Mouse (Mus musculus) neural tube, embryonic 14.5 days (tissue): Measurements from ENCODE around the gene Zmym3. TPM values are rescaled to one million over a fixed set of nuclear protein-coding genes. Genes with fewer than 3 reads are reported as not detected.

Source experiments
- ATAC-seq: fragments of 200-750 bp; cut with Nextera tagmentation; 2 replicates; pipeline ENCODE4 v1.8.0; 2017; ENCODE audit warnings: low read depth, mild to moderate bottlenecking, moderate TSS enrichment, moderate library complexity
- H3K27ac ChIP-seq: fragments of 300-500 bp; sonication (generic); 2 replicates; pipeline ENCODE4 v1.5.1; 2014; ENCODE audit warnings: low read depth, mild to moderate bottlenecking, control low read depth, low read length, moderate library complexity, mixed read lengths
- H3K27me3 ChIP-seq: fragments of 300-500 bp; sonication (generic); 2 replicates; pipeline ENCODE4 v1.6.1; 2014; ENCODE audit warnings: low read length; ENCODE audit not compliant: control insufficient read depth, insufficient read depth
- H3K36me3 ChIP-seq: fragments of 300-500 bp; sonication (generic); 2 replicates; pipeline ENCODE4 v1.6.1; 2014; ENCODE audit warnings: low read length, mixed read lengths; ENCODE audit not compliant: control insufficient read depth, insufficient read depth
- H3K4me1 ChIP-seq: fragments of 300-500 bp; sonication (generic); 2 replicates; pipeline ENCODE4 v1.6.1; 2014; ENCODE audit warnings: low read length; ENCODE audit not compliant: control insufficient read depth, insufficient read depth
- H3K4me2 ChIP-seq: fragments of 300-500 bp; sonication (generic); 2 replicates; pipeline ENCODE4 v1.6.1; 2014; ENCODE audit warnings: mild to moderate bottlenecking, low read depth, low read length, control low read depth
- H3K4me3 ChIP-seq: fragments of 300-500 bp; sonication (generic); 2 replicates; pipeline ENCODE4 v1.5.1; 2014; ENCODE audit warnings: low read depth, low read length, control low read depth, mixed read lengths
- H3K9ac ChIP-seq: fragments of 300-500 bp; sonication (generic); replicated peaks from 2 replicates; pipeline ENCODE4 v1.6.1; 2014; ENCODE audit warnings: low read depth, mild to moderate bottlenecking, control low read depth, low read length, mixed read lengths
- H3K9me3 ChIP-seq: fragments of 300-500 bp; sonication (generic); 2 replicates; pipeline ENCODE4 v1.6.1; 2016; ENCODE audit warnings: low read length; ENCODE audit not compliant: control insufficient read depth
- WGBS: fragments of 180-500 bp; shearing (Covaris S2); extraction: QIAGEN DNeasy Blood & Tissue Kit; methylation state at CpG from one replicate; pipeline ENCODE4 v1.1.7; 2014; 5-methylcytosine and 5-hydroxymethylcytosine counted together
- polyA plus RNA-seq: library from polyadenylated mRNA; unstranded; fragments of >200 nt; fragmentation: Nextera tagmentation; extraction: Ambion mirVana; gene quantifications from 2 replicates; pipeline ENCODE4 v1.2.1, GENCODE M21; 2014

Gene Zmym3
- polyA plus RNA-seq, 1 experiment from 2014 or later, result 66.1 TPM

GRCm38 (mm10) chrX:101419725-101420699, 637 bp downstream of the Zmym3 start:
- no peaks in the 10 kb centered on the region for H3K9me3 ChIP-seq
- H3K4me3 ChIP-seq, result peak overlapping the region; percentile 47
- 0 out of 2 replicates have a peak, but pooled peaks cover 3% of the 10 kb centered on the region for H3K36me3 ChIP-seq
- WGBS, result 15% methylated on average over 45 of the region's 54 CpGs
- H3K4me2 ChIP-seq, result peak overlapping the region; percentile 55
- H3K4me1 ChIP-seq, result peaks cover 10% of the 10 kb centered on the region; the same call in 1 of the 2 replicates
- no peaks in the 10 kb centered on the region for H3K27me3 ChIP-seq
- peak overlapping the region; percentile 74 for H3K27ac ChIP-seq
- peak overlapping the region; percentile 59 for H3K9ac ChIP-seq
- ATAC-seq, result peak; percentile 96

GRCm38 (mm10) chrX:101418946-101419724, 1.5 kb downstream of the Zmym3 start:
- Histone ChIP-seq H3K4me1 (peaks cover 10% of the 10 kb centered on the region; the same call in 1 of the 2 replicates), H3K4me3 (peak overlapping the region; percentile 47), H3K4me2 (peak overlapping the region; percentile 55), H3K27me3 (no peaks in the 10 kb centered on the region), H3K27ac (peak overlapping the region; percentile 74), H3K36me3 (0 out of 2 replicates have a peak, but pooled peaks cover 3% of the 10 kb centered on the region), H3K9me3 (no peaks in the 10 kb centered on the region), H3K9ac (peak overlapping the region; percentile 59)
- peak; percentile 48 for ATAC-seq
- WGBS, result 22% methylated on average over 33 of the region's 36 CpGs

- Histone ChIP-seq H3K4me2 (no peak overlapping the region), H3K27ac (no peak overlapping the region), H3K9ac (no peak overlapping the region), H3K4me3 (no peak overlapping the region), H3K4me1 (no peaks in the 10 kb centered on the region), H3K9me3 (no peaks in the 10 kb centered on the region), H3K27me3 (no peaks in the 10 kb centered on the region), H3K36me3 (no peaks in the 10 kb centered on the region)
- ATAC-seq, result no peak
- WGBS, result 24% methylated on average over 11 of the region's 11 CpGs
These were observed 24.2 kb downstream of the Zmym3 start for GRCm38 (mm10) chrX:101396459-101396858.

GRCm38 (mm10) chrX:101394341-101394740, 26.3 kb downstream of the Zmym3 start:
- no peak for ATAC-seq
- Histone ChIP-seq H3K4me3 (no peak overlapping the region), H3K9ac (no peak overlapping the region), H3K27ac (no peak overlapping the region), H3K4me1 (no peaks in the 10 kb centered on the region), H3K27me3 (no peaks in the 10 kb centered on the region), H3K4me2 (no peak overlapping the region), H3K9me3 (no peaks in the 10 kb centered on the region), H3K36me3 (no peaks in the 10 kb centered on the region)
- 50% methylated on average over 2 of the region's 2 CpGs for WGBS

- H3K4me2 ChIP-seq, result no peak overlapping the region
- no peaks in the 10 kb centered on the region for H3K9me3 ChIP-seq
- no peak overlapping the region for H3K9ac ChIP-seq
- no peaks in the 10 kb centered on the region for H3K4me1 ChIP-seq
- ATAC-seq, result no peak
- no peak overlapping the region for H3K27ac ChIP-seq
- no peak overlapping the region for H3K4me3 ChIP-seq
- H3K36me3 ChIP-seq, result no peaks in the 10 kb centered on the region
- 61% methylated on average over 5 of the region's 5 CpGs for WGBS
- no peaks in the 10 kb centered on the region for H3K27me3 ChIP-seq
These were observed 31.6 kb downstream of the Zmym3 start for GRCm38 (mm10) chrX:101388866-101389537.

GRCm38 (mm10) chrX:101386222-101386621, 34.4 kb downstream of the Zmym3 start:
- no peak overlapping the region for H3K4me2 ChIP-seq
- H3K27me3 ChIP-seq, result no peaks in the 10 kb centered on the region
- WGBS, result 29% methylated on average over 4 of the region's 4 CpGs
- no peaks in the 10 kb centered on the region for H3K9me3 ChIP-seq
- no peaks in the 10 kb centered on the region for H3K36me3 ChIP-seq
- H3K27ac ChIP-seq, result no peak overlapping the region
- no peak overlapping the region for H3K4me3 ChIP-seq
- no peak overlapping the region for H3K9ac ChIP-seq
- H3K4me1 ChIP-seq, result no peaks in the 10 kb centered on the region
- no peak for ATAC-seq

GRCm38 (mm10) chrX:101384439-101385137, 36.1 kb downstream of the Zmym3 start:
- Histone ChIP-seq H3K36me3 (no peaks in the 10 kb centered on the region), H3K4me3 (peak overlapping the region; percentile 13; the same call in 1 of the 2 replicates), H3K4me2 (peak overlapping the region; percentile 42), H3K9ac (0 out of 2 replicates have a peak overlapping the region, but pooled peaks have one; percentile 39), H3K27me3 (no peaks in the 10 kb centered on the region), H3K4me1 (no peaks in the 10 kb centered on the region), H3K9me3 (no peaks in the 10 kb centered on the region), H3K27ac (no peak overlapping the region)
- peak; percentile 66 for ATAC-seq
- 18% methylated on average over 29 of the region's 32 CpGs for WGBS

- Histone ChIP-seq H3K4me1 (no peaks in the 10 kb centered on the region), H3K27me3 (no peaks in the 10 kb centered on the region), H3K4me2 (no peak overlapping the region), H3K36me3 (no peaks in the 10 kb centered on the region), H3K9ac (no peak overlapping the region), H3K27ac (no peak overlapping the region), H3K4me3 (no peak overlapping the region), H3K9me3 (no peaks in the 10 kb centered on the region)
- ATAC-seq, result peak; percentile 5; the same call in 1 of the 2 replicates
- 14% methylated on average over 18 of the region's 18 CpGs for WGBS
These were observed 37.2 kb downstream of the Zmym3 start for GRCm38 (mm10) chrX:101383455-101383854.
